Mouse (Mus musculus) intestine, embryonic 15.5 days (tissue): ENCODE results near the gene Dph7. TPM values are rescaled to one million over a fixed set of nuclear protein-coding genes. Genes with fewer than 3 reads are reported as not detected.

Source experiments
- ATAC-seq: fragments of 200-750 bp; cut with Nextera tagmentation; 2 replicates; pipeline ENCODE4 v1.8.0; 2017; ENCODE audit warnings: moderate TSS enrichment, moderate library complexity
- H3K27ac ChIP-seq: fragments of 300-500 bp; sonication (generic); 2 replicates; pipeline ENCODE4 v1.5.1; 2015; ENCODE audit warnings: mild to moderate bottlenecking, inconsistent platforms
- H3K27me3 ChIP-seq: fragments of 300-500 bp; sonication (generic); replicated peaks from 2 replicates; pipeline ENCODE4 v1.6.1; 2015; ENCODE audit warnings: inconsistent platforms
- H3K36me3 ChIP-seq: fragments of 300-500 bp; sonication (generic); 2 replicates; pipeline ENCODE4 v1.6.1; 2015; ENCODE audit warnings: inconsistent platforms
- H3K4me1 ChIP-seq: fragments of 300-500 bp; sonication (generic); replicated peaks from 2 replicates; pipeline ENCODE4 v1.6.1; 2015; ENCODE audit warnings: inconsistent platforms
- H3K4me2 ChIP-seq: fragments of 300-500 bp; sonication (generic); replicated peaks from 2 replicates; pipeline ENCODE4 v1.6.1; 2015; ENCODE audit warnings: mild to moderate bottlenecking, inconsistent platforms
- H3K4me3 ChIP-seq: fragments of 300-500 bp; sonication (generic); replicated peaks from 2 replicates; pipeline ENCODE4 v1.5.1; 2015; ENCODE audit warnings: inconsistent platforms
- H3K9ac ChIP-seq: fragments of 300-500 bp; sonication (generic); 2 replicates; pipeline ENCODE4 v1.6.1; 2015; ENCODE audit warnings: inconsistent platforms
- H3K9me3 ChIP-seq: fragments of 300-500 bp; sonication (generic); 2 replicates; pipeline ENCODE4 v1.6.1; 2016; ENCODE audit warnings: inconsistent platforms
- WGBS: fragments of 180-500 bp; shearing (Covaris S2); methylation state at CpG from one replicate; pipeline ENCODE4 v1.1.7; 2015; 5-methylcytosine and 5-hydroxymethylcytosine counted together
- polyA plus RNA-seq: library from polyadenylated mRNA; unstranded; fragments of >200 nt; fragmentation: Nextera tagmentation; extraction: Ambion mirVana; gene quantifications from 2 replicates; pipeline ENCODE4 v1.2.1, GENCODE M21; 2015

Gene Dph7
- polyA plus RNA-seq, 1 experiment from 2014 or later: 24.0 TPM

DNA sequence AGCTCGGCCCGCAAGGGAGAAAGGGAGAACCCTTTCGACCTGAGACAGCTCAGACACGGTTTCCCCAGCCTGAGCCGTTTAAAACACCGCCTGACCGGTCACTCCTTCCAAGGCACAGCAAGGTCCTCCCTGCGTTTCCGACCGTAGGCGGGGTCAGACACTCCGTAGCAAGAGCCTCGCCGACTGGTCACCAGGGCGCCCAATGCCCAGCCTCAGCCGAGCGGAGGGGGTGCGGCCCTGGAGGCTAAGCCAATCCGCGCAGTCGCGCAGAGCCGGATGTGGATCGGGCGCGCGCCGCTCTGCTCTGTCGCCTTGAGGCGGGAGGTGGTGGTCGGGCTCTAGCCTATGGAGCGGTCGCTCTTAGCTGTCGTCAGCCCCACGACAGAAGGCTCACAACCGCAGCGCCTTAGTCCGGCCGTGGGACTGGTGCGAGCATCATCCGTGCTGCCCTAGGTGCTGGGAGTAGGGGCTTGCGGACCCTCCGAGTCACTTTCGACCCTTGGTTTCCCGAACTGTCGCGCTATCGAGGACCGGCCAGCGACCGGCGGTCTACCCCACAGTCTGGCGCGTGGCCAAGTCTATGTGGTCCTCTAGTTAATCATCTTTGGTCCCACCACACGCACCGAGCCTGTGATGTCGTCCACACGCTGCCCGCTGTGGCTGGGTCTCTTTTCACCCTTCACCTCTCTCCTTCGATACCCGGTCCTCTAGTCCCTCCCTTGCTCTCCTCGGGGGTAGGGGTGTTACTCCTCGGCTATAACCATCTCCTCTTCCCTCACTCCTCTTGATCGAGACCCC lies 12.9 kb downstream of the Dph7 start, which contains the start of gene Mrpl41:
Mrpl41 (minus strand) TSS at position 193 of the 798 bp plus-strand sequence.
- Histone ChIP-seq H3K36me3 (0 out of 2 replicates have a peak, but pooled peaks cover 4% of the 10 kb centered on the region), H3K9me3 (no peaks in the 10 kb centered on the region), H3K4me2 (peak within 1 kb of the TSS; percentile 97), H3K27ac (peak within 1 kb of the TSS; percentile 95), H3K27me3 (no peaks in the 10 kb centered on the region), H3K9ac (peak within 1 kb of the TSS; percentile 77), H3K4me1 (peaks cover 14% of the 10 kb centered on the region), H3K4me3 (peak within 1 kb of the TSS; percentile 84)
- under 1% methylated on average over 64 of the region's 64 CpGs for WGBS
- ATAC-seq: peak; percentile 99

DNA sequence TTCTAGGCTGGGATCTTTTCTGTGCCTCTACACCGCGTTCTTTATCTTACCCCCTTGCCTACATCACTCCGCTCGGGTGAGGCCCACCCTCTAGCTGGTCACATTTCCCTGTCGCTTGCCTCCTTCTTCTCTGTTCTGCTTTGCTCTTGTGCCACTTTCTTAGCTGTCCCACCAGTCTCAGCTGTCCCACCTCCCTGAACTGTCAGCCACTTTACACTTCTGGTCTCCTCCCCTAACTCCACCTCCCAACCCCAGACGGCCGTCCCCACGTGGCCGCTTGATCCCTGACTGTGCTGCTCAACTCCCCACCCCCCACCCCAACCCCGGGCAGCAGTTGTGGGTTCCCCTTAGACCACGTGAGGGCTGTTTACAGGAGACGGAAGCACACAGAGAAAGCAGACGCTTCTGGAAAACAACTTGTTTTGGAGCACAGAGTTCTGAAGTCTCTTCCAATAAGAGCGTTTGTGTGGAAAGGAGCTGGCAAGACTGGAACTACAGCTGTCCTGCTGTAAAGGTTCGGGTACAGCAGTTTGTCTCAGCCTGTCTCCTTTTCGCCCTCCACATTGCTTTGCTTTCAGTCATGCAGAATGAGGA lies 13.6 kb downstream of the Dph7 start, which contains the start of gene Pnpla7:
Pnpla7 (plus strand) TSS at position 330 of the 594 bp plus-strand sequence.
- H3K4me2 ChIP-seq: peak within 1 kb of the TSS; percentile 97
- peak within 1 kb of the TSS; percentile 84 for H3K4me3 ChIP-seq
- WGBS: under 1% methylated on average over 16 of the region's 16 CpGs
- H3K27me3 ChIP-seq: no peaks in the 10 kb centered on the region
- H3K36me3 ChIP-seq: 0 out of 2 replicates have a peak, but pooled peaks cover 4% of the 10 kb centered on the region
- peaks cover 14% of the 10 kb centered on the region for H3K4me1 ChIP-seq
- H3K27ac ChIP-seq: peak within 1 kb of the TSS; percentile 95
- no peaks in the 10 kb centered on the region for H3K9me3 ChIP-seq
- H3K9ac ChIP-seq: peak within 1 kb of the TSS; percentile 77
- peak; percentile 78 for ATAC-seq

DNA sequence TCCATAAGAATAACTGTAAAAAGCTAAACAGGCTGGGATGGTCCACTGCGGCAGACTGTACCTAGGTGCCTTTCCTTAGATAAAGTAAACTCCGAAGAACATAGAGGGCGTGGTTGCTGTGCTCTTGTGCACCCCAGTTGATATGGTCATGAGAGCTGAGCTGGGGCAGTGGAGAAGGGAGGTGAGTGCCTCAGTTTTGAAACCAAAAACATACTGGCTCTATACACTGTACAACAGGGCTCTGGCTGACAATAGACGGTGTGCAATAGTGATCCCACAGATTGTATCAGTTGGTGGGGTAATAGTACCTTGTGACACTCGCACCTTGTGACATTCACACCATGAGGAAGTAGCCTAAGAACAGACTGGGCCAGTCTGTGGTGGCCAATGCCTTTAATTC lies 14.8 kb downstream of the Dph7 start:
- Histone ChIP-seq H3K36me3 (no peaks in the 10 kb centered on the region), H3K9ac (no peak overlapping the region), H3K27me3 (no peaks in the 10 kb centered on the region), H3K4me1 (peaks cover 14% of the 10 kb centered on the region), H3K4me3 (no peak overlapping the region), H3K9me3 (no peaks in the 10 kb centered on the region), H3K27ac (no peak overlapping the region), H3K4me2 (no peak overlapping the region)
- WGBS: 84% methylated on average over 5 of the region's 5 CpGs
- no peak for ATAC-seq

DNA sequence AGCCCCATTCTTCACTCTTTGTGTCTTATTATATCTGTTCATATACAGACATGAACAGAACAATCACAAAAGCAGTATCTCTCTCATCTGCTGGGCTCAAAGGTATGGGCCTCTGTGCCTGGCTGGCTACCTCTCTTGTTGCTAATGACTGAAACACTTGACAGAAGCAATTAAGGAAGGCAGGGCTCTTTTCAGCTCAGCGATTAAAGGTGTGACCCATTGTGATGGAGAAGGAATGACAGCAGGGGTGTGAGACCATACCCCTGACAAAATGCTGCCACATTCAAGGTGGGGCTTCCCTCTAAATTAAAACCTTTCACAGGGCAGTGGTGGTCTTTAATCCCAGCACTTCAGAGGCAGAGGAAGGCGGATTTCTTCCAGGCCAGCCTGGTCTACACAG lies 25.6 kb downstream of the Dph7 start:
- H3K27ac ChIP-seq: no peak overlapping the region
- ATAC-seq: no peak
- H3K4me2 ChIP-seq: no peak overlapping the region
- 42% methylated on average over 2 of the region's 2 CpGs for WGBS
- H3K4me1 ChIP-seq: no peaks in the 10 kb centered on the region
- H3K4me3 ChIP-seq: no peak overlapping the region
- H3K9ac ChIP-seq: no peak overlapping the region
- no peaks in the 10 kb centered on the region for H3K27me3 ChIP-seq
- no peaks in the 10 kb centered on the region for H3K9me3 ChIP-seq
- H3K36me3 ChIP-seq: no peaks in the 10 kb centered on the region

DNA sequence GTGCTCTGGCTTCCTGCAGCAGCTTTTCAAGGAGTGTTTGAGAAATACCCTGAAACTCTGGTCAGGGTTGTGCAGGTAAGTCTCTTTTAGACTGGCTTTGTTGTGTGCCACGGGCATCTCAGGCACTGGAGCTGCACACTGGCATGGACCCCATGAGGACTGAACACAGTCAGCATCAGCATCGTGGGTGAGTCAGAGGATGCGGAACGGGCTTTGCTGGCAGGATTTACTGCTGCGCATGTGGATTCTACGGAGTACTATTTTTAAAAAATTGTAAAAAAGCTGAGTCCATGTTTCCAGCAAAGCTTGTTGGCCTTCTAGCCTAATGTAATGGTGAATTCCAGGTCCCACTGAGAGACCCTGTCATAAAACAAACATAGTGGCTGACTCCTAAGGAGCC lies 33.1 kb downstream of the Dph7 start:
- no peaks in the 10 kb centered on the region for H3K27me3 ChIP-seq
- WGBS: 94% methylated on average over 6 of the region's 6 CpGs
- no peaks in the 10 kb centered on the region for H3K9me3 ChIP-seq
- no peak overlapping the region for H3K27ac ChIP-seq
- no peaks in the 10 kb centered on the region for H3K36me3 ChIP-seq
- H3K4me1 ChIP-seq: no peaks in the 10 kb centered on the region
- ATAC-seq: no peak
- H3K4me2 ChIP-seq: no peak overlapping the region
- no peak overlapping the region for H3K9ac ChIP-seq
- no peak overlapping the region for H3K4me3 ChIP-seq

DNA sequence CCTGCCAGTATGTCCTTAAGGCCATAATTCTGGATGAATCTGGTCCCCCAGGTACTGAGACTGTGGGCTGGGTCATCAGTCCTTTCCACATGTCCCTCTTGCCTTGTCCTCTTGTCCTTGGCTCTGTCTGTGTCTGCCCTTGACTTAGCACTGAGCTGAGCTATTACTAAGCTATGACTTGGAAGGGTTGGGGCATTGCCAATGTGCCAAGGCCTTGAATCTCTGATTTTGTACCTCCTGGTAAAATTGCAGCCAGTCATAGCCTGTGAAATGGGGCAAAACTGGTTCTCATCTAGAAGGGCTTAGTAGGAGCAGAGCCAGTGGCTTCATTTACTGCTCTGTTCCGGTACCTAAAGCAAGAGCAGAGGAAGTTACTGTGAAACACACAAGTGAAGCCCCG lies 34.3 kb downstream of the Dph7 start:
- Histone ChIP-seq H3K27me3 (no peaks in the 10 kb centered on the region), H3K4me3 (no peak overlapping the region), H3K36me3 (no peaks in the 10 kb centered on the region), H3K4me1 (no peaks in the 10 kb centered on the region), H3K9me3 (no peaks in the 10 kb centered on the region), H3K27ac (no peak overlapping the region), H3K9ac (no peak overlapping the region), H3K4me2 (no peak overlapping the region)
- no peak for ATAC-seq
- WGBS: 90% methylated on average over 2 of the region's 2 CpGs

DNA sequence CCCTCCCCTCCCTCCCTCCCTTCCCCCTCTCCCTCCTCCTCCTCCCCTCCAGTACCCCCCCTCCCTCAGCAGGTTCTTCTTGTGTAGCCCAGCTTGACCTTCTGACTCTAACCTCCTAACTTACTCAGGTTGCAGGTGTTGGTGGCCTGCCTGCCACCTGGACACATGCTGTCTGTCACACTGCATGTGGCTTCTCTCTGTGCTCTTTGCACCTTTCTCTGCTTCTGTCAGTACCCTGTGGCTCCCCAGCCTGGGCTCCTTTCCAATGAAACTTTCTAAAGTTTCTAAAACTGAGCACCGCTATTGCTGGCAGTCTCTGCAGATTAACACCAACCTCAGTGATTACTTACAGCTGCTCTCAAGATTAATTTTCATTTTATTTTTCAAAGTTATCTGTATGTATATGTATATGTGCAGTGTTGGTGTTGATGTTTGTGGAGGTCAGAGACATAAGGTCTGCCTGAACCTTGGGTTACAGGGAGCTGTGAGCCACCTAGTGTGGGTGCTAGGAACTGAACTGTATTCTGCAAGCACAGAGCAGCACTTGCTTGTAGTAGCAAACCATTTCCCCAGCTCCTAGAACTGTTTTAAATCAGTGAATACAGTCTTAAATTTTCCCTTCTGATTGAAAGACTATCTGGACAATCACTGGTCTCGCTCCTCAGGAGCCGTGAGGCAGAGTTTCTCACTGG lies 38.5 kb downstream of the Dph7 start:
- no peaks in the 10 kb centered on the region for H3K27me3 ChIP-seq
- H3K4me3 ChIP-seq: no peak overlapping the region
- H3K36me3 ChIP-seq: no peaks in the 10 kb centered on the region
- no peaks in the 10 kb centered on the region for H3K4me1 ChIP-seq
- H3K4me2 ChIP-seq: no peak overlapping the region
- no peak overlapping the region for H3K9ac ChIP-seq
- H3K9me3 ChIP-seq: no peaks in the 10 kb centered on the region
- ATAC-seq: no peak
- 72% methylated on average over 3 of the region's 3 CpGs for WGBS
- H3K27ac ChIP-seq: no peak overlapping the region

DNA sequence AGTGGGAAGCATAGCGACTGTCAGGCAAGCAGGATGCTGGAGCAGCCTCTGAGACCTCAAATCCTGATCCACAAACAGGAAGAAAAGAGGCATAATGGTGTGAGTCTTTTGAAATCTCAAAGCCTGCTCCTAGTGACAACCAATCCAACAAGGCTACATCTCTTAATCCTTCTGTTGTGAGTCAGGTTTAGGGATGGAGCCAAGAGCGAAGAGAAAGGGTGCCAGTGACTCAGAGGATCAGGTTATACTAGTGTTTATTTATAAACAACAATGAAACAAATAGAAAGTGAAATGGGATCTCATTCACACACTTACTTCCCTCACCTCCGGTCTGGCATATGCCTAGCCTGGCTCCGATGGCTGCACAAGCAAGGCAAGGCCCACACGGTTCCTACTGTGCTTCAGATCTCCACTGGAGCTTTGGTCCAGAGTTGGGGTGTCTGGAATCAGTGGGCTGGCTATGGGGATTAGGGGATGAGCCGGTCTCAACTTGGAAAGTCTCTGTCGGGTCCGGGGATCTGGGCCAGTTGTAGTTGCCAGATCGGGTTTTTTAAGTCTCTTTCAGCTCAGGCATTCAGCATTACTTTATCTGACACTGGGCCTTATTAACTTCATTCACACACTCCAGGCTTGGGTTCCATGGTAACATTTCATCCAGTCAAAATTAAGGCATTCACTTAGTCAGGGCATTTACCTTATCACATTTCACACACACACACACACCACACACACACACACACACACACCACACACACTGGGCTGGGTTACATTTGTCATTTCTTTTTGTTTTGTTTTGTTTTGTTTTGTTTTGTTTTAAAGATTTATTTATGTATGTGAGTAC lies 42.0 kb downstream of the Dph7 start:
- Histone ChIP-seq H3K9me3 (no peaks in the 10 kb centered on the region), H3K27ac (no peak overlapping the region), H3K9ac (no peak overlapping the region), H3K27me3 (no peaks in the 10 kb centered on the region), H3K4me3 (no peak overlapping the region), H3K4me1 (no peaks in the 10 kb centered on the region), H3K36me3 (no peaks in the 10 kb centered on the region), H3K4me2 (no peak overlapping the region)
- 83% methylated on average over 9 of the region's 9 CpGs for WGBS
- no peak for ATAC-seq

DNA sequence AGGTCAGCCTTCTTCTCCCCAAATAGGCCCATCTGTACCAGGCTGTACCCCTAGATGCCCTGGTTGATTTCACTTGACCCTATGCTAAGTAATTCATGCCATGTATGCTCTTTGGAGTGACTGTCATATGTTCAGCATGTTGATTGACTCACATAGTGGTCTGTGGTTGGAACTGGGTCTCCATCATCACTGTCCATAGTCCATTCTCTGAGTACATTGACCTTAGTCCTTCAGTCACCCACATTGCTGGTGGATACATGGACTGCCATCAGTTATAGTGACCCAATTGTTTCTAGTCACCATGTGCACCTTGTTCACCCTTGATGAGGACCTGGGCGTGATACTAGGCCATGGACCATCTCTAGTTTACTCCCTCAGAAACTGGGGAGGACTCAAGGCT lies 44.6 kb downstream of the Dph7 start:
- H3K4me3 ChIP-seq: no peak overlapping the region
- no peak overlapping the region for H3K9ac ChIP-seq
- H3K36me3 ChIP-seq: no peaks in the 10 kb centered on the region
- H3K4me2 ChIP-seq: no peak overlapping the region
- WGBS: 80% methylated on average over 1 of the region's 1 CpGs
- ATAC-seq: no peak
- no peaks in the 10 kb centered on the region for H3K4me1 ChIP-seq
- no peak overlapping the region for H3K27ac ChIP-seq
- no peaks in the 10 kb centered on the region for H3K27me3 ChIP-seq
- no peaks in the 10 kb centered on the region for H3K9me3 ChIP-seq

DNA sequence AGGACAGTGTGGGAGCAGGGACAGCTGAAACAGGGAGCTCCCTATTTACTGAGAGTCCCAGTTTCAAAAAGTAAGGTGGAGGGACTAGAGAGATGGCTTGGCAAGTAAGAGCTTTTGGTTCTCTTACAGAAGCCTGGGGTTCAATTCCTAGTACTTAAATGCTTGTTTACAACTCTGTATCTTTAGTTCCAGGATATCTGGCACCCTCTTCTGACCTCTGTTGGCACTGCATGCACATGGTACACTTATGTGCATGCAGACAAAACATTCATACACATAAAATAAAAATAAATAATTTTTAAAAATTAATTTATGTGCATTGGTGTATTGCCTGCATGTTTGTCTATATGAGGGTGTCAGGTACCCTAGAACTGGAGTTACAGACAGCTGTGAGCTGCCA lies 46.0 kb downstream of the Dph7 start:
- Histone ChIP-seq H3K9me3 (no peaks in the 10 kb centered on the region), H3K27ac (no peak overlapping the region), H3K36me3 (no peaks in the 10 kb centered on the region), H3K4me3 (no peak overlapping the region), H3K9ac (no peak overlapping the region), H3K4me2 (no peak overlapping the region), H3K27me3 (no peaks in the 10 kb centered on the region), H3K4me1 (no peaks in the 10 kb centered on the region)
- ATAC-seq: no peak
